Mouse (Mus musculus) hindbrain, embryonic 11.5 days (tissue): ENCODE results near the gene Rhbdl1. TPM values are rescaled to one million over a fixed set of nuclear protein-coding genes. Genes with fewer than 3 reads are reported as not detected.
A peak's percentile ranks its signal among the peaks of the same experiment; 100 is the strongest.

Experiments
- ATAC-seq: fragments of 200-750 bp; cut with Nextera tagmentation; 2 replicates; pipeline ENCODE4 v1.8.0; 2017; ENCODE audit warnings: mild to moderate bottlenecking, moderate TSS enrichment, moderate library complexity; ENCODE audit not compliant: low FRiP score
- DNase-seq: peaks from one replicate; pipeline ENCODE4 v3.0.0-alpha.2; 2015; ENCODE audit warnings: low spot score
- H3K27ac ChIP-seq: fragments of 300-500 bp; sonication (generic); 2 replicates; pipeline ENCODE4 v1.5.1; 2014; ENCODE audit warnings: mild to moderate bottlenecking, low read depth, low read length
- H3K27me3 ChIP-seq: fragments of 300-500 bp; sonication (generic); 2 replicates; pipeline ENCODE4 v1.6.1; 2014; ENCODE audit warnings: mild to moderate bottlenecking, low read length, moderate library complexity, mixed read lengths; ENCODE audit not compliant: control insufficient read depth, insufficient read depth
- H3K36me3 ChIP-seq: fragments of 300-500 bp; sonication (generic); 2 replicates; pipeline ENCODE4 v1.6.1; 2014; ENCODE audit warnings: mild to moderate bottlenecking, low read length, moderate library complexity, mixed read lengths; ENCODE audit not compliant: control insufficient read depth, insufficient read depth
- H3K4me1 ChIP-seq: fragments of 300-500 bp; sonication (generic); replicated peaks from 2 replicates; pipeline ENCODE4 v1.6.1; 2014; ENCODE audit warnings: low read length, mixed read lengths; ENCODE audit not compliant: control insufficient read depth, insufficient read depth
- H3K4me2 ChIP-seq: fragments of 300-500 bp; sonication (generic); replicated peaks from 2 replicates; pipeline ENCODE4 v1.6.1; 2014; ENCODE audit warnings: mild to moderate bottlenecking, low read depth, low read length
- H3K4me3 ChIP-seq: fragments of 300-500 bp; sonication (generic); 2 replicates; pipeline ENCODE4 v1.5.1; 2014; ENCODE audit warnings: low read depth, low read length
- H3K9ac ChIP-seq: fragments of 300-500 bp; sonication (generic); 2 replicates; pipeline ENCODE4 v1.6.1; 2014; ENCODE audit warnings: low read depth, low read length
- H3K9me3 ChIP-seq: fragments of 300-500 bp; sonication (generic); 2 replicates; pipeline ENCODE4 v1.6.1; 2016; ENCODE audit warnings: low read length; ENCODE audit not compliant: control insufficient read depth
- WGBS: fragments of 180-500 bp; shearing (Covaris S2); extraction: QIAGEN DNeasy Blood & Tissue Kit; methylation state at CpG from one replicate; pipeline ENCODE4 v1.1.7; 2014; 5-methylcytosine and 5-hydroxymethylcytosine counted together
- polyA plus RNA-seq: library from polyadenylated mRNA; unstranded; fragments of >200 nt; fragmentation: Nextera tagmentation; extraction: Ambion mirVana; gene quantifications from 2 replicates; pipeline ENCODE4 v1.2.1, GENCODE M21; 2014

Gene Rhbdl1
- polyA plus RNA-seq, 1 experiment from 2014 or later = 3.1 TPM

DNA sequence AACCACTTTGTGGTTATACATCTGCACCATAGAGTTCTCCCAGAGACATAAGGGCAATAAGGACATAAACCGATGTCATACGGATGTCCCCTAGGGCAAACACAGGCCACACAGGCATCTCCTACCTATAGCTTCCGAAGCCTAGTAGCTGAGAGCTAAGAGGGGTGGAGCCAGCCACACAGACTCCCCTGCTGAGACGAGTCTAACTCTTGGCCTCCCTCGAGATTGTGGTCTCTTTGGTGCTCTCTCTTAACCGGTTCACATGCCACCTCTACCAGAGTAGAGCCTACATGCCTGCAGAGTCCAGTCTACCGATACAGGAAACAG lies 30.4 kb upstream of the Rhbdl1 start:
- no peaks in the 10 kb centered on the region for H3K36me3 ChIP-seq
- 0 out of 2 replicates have a peak, but pooled peaks cover 2% of the 10 kb centered on the region for H3K27me3 ChIP-seq
- WGBS = 22% methylated on average over 7 of the region's 7 CpGs
- H3K4me3 ChIP-seq = peak overlapping the region; percentile 82; the same call in 1 of the 2 replicates
- H3K4me2 ChIP-seq = peak overlapping the region; percentile 99
- H3K27ac ChIP-seq = no peak overlapping the region; the same call in 1 of the 2 replicates
- no peaks in the 10 kb centered on the region for H3K9me3 ChIP-seq
- peaks cover 8% of the 10 kb centered on the region for H3K4me1 ChIP-seq
- ATAC-seq (no peak), DNase-seq (no peak)
- H3K9ac ChIP-seq = no peak overlapping the region

DNA sequence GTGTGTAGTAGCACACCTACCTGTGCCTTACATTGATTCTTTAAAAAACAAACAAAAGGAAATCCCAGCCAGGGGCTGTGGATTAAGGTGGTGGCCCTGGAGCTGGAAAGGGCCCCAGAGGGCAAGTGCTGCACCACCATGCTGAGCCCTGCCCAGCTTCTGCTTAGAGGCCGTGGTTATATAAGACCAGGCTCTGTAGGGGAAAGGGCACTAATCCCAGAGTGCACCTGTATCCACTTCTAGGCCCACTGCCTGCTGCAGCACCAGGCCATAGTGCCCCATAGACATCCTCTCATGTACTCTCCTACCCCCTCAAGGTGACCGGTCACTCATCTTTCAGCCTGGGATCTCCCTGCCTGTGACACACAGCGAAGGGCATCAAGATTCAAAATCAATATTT lies 29.1 kb upstream of the Rhbdl1 start:
- ATAC-seq = no peak
- peaks cover 8% of the 10 kb centered on the region for H3K4me1 ChIP-seq
- 91% methylated on average over 3 of the region's 3 CpGs for WGBS

DNA sequence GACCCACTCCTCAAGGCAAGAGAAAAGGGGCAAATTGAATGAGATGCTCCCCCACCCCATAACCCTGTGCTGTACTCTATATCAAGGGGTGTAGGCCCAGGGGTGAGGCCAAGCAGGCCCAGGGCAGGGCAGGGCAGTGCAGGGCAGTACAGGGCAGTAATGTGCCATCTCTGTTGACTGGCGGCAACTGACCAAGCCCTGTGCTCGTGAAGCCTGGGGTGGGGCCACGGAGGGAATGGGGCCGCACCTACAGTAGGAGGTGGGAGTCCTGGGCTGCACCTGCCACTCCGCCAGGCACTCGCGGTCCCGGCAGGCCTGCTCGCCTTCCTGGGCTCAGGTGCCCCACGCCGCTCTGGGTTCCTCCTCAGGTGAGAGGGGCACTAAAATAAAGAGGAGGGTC lies 28.2 kb upstream of the Rhbdl1 start:
- Histone ChIP-seq H3K27ac (no peak overlapping the region), H3K9ac (no peak overlapping the region), H3K36me3 (no peaks in the 10 kb centered on the region), H3K4me1 (peaks cover 14% of the 10 kb centered on the region), H3K4me2 (no peak overlapping the region), H3K27me3 (0 out of 2 replicates have a peak, but pooled peaks cover 2% of the 10 kb centered on the region), H3K4me3 (no peak overlapping the region), H3K9me3 (no peaks in the 10 kb centered on the region)
- ATAC-seq (no peak), DNase-seq (no peak)
- 84% methylated on average over 11 of the region's 11 CpGs for WGBS

More for the DNA sequence above, 29.1 kb upstream of the Rhbdl1 start:
- no peaks in the 10 kb centered on the region for H3K36me3 ChIP-seq
- 0 out of 2 replicates have a peak, but pooled peaks cover 2% of the 10 kb centered on the region for H3K27me3 ChIP-seq
- no peak for DNase-seq
- no peak overlapping the region for H3K9ac ChIP-seq
- no peak overlapping the region for H3K4me3 ChIP-seq
- H3K9me3 ChIP-seq = no peaks in the 10 kb centered on the region
- H3K27ac ChIP-seq = no peak overlapping the region
- no peak overlapping the region for H3K4me2 ChIP-seq

- no peak for DNase-seq
- Histone ChIP-seq H3K27me3 (0 out of 2 replicates have a peak, but pooled peaks cover 2% of the 10 kb centered on the region), H3K9ac (no peak overlapping the region), H3K36me3 (no peaks in the 10 kb centered on the region), H3K9me3 (no peaks in the 10 kb centered on the region), H3K27ac (no peak overlapping the region), H3K4me1 (peaks cover 16% of the 10 kb centered on the region), H3K4me2 (no peak overlapping the region), H3K4me3 (no peak overlapping the region)
- ATAC-seq = no peak
- 87% methylated on average over 14 of the region's 14 CpGs for WGBS
Observed at GRCm38 (mm10) chr17:25864311-25864710, 27.2 kb upstream of the Rhbdl1 start.

DNA sequence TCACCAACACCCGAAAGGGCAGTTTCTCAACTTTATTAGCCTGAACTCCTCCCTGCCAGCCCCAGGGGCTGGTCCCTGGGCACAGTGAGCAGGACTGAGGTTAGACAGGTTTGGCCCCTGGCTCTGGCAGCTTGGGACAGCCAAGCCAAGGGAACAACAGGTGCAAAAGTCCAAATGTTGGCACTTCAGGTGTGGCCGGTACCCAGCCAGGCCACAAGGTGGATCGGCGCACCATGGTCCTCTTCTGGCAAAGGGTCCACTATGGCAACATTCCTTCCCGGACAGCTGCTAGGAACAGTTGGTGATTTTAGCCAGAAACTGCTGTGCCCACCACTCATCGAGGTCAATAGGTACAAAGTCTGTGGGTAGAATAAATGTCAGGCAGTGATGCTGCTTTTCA lies 26.6 kb upstream of the Rhbdl1 start:
- Histone ChIP-seq H3K4me3 (no peak overlapping the region), H3K4me2 (no peak overlapping the region), H3K9ac (no peak overlapping the region), H3K36me3 (no peaks in the 10 kb centered on the region), H3K4me1 (peaks cover 16% of the 10 kb centered on the region), H3K27ac (no peak overlapping the region), H3K27me3 (0 out of 2 replicates have a peak, but pooled peaks cover 2% of the 10 kb centered on the region), H3K9me3 (no peaks in the 10 kb centered on the region)
- WGBS = 93% methylated on average over 6 of the region's 6 CpGs
- no peak for ATAC-seq
- no peak for DNase-seq

DNA sequence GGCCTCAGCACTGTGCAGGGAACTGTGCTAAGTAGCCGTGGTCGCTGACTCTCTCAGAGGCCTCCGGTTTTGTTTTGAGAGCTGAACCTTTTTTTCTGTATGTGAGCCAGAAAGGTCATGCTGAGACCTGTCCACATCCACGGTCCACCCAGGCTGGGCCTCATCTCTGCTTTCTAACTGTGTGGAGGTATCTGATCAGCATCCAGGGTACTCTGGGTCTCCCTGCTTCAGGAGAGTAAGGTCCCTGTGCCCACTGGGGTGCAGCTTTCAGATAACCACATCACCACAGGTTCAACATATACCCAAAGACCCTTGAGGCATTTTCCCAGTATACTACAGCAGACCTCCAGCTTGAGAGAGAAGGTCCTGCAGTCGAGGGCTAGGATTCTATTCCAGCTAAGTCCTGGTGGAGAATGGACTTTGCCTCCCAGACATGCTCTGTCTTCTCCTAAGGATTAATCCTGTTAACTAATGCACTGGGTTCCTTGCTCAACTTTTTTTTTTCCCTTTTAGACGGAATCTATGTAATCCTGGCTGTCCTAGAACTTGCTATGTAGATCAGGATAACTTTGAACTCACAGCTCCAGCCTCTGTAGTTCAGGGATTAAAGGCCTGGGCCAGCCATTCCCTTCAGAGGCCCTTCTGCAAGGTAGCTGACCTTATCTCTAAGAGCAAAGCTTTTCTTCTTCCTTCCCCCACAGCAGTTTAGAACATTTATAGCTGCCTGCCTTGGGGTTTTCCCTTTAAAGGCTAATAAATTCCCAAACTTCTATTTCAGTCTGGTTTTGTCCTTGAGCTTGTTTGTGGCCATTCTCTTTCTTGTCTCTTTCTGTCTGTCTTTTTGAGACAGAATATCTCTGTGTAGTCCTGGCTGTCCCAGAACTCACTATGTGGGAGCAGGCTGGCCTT lies 24.9 kb upstream of the Rhbdl1 start:
- H3K36me3 ChIP-seq = no peaks in the 10 kb centered on the region
- no peak for DNase-seq

GRCm38 (mm10) chr17:25860832-25861703 lies 24.0 kb upstream of the Rhbdl1 start, which contains the start of gene Wdr90:
Wdr90 (minus strand) TSS chr17:25861501.
- WGBS = 4% methylated on average over 65 of the region's 65 CpGs
- Histone ChIP-seq H3K27ac (peak within 1 kb of the TSS; percentile 66), H3K4me1 (peaks cover 8% of the 10 kb centered on the region), H3K4me3 (peak within 1 kb of the TSS; percentile 49), H3K9ac (peak within 1 kb of the TSS; percentile 80), H3K27me3 (no peaks in the 10 kb centered on the region), H3K4me2 (peak within 1 kb of the TSS; percentile 89), H3K9me3 (no peaks in the 10 kb centered on the region), H3K36me3 (no peaks in the 10 kb centered on the region)
- DNase-seq = peak; percentile 94
- ATAC-seq = peak; percentile 93

More for the DNA sequence above, 24.9 kb upstream of the Rhbdl1 start:
- ATAC-seq = no peak; the same call in 1 of the 2 replicates
- Histone ChIP-seq H3K27ac (peak overlapping the region; percentile 66), H3K4me3 (peak overlapping the region; percentile 49), H3K9ac (peak overlapping the region; percentile 80), H3K27me3 (no peaks in the 10 kb centered on the region), H3K9me3 (no peaks in the 10 kb centered on the region), H3K4me2 (peak overlapping the region; percentile 89), H3K4me1 (peaks cover 8% of the 10 kb centered on the region)
- 14% methylated on average over 6 of the region's 6 CpGs for WGBS

DNA sequence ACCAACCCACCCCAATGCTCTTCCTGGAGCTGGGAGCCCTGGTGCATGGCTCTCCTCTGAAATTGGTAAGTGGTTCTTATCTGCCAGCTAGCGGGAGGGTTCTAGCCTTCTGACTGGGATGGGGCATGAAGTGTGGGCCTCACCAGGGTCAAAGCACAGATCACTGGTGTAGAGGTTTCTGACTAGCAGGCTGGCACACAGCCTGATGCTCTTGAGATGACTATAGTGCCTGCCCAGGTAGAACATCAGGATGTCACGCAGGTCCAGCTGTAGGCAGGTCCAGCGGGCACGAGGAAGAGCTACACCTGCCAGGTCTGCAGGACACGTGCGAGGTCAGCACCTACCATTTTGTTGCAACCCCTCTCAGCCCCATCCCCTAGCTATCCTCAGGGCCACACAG lies 23.1 kb upstream of the Rhbdl1 start:
- Histone ChIP-seq H3K36me3 (no peaks in the 10 kb centered on the region), H3K27me3 (no peaks in the 10 kb centered on the region), H3K27ac (no peak overlapping the region), H3K4me2 (peak overlapping the region; percentile 89; the same call in 1 of the 2 replicates), H3K9ac (peak overlapping the region; percentile 80; the same call in 1 of the 2 replicates), H3K9me3 (no peaks in the 10 kb centered on the region), H3K4me1 (peaks cover 8% of the 10 kb centered on the region), H3K4me3 (no peak overlapping the region)
- ATAC-seq = no peak
- 93% methylated on average over 6 of the region's 6 CpGs for WGBS
- DNase-seq = no peak
